Mouse (Mus musculus) heart, adult 18-20 months (tissue): ENCODE measurements around the gene Tln1. TPM values are rescaled to one million over a fixed set of nuclear protein-coding genes. Genes with fewer than 3 reads are reported as not detected.
A peak's percentile ranks its signal among the peaks of the same experiment; 100 is the strongest.

Experiments used
- DNase-seq, 2 experiments: peaks; one replicate each; pipeline ENCODE4 v3.0.0; 2021 to 2022; ENCODE audit warnings: mixed read lengths in 1 of 2
- total RNA-seq, 2 experiments: library from RNA; stranded (reverse); gene quantifications; 2 replicates each; pipeline ENCODE4 v1.2.3; 2021

The Tln1 gene
- total RNA-seq, 2 experiments from 2014 or later, result 98.2 to 111 TPM

DNA sequence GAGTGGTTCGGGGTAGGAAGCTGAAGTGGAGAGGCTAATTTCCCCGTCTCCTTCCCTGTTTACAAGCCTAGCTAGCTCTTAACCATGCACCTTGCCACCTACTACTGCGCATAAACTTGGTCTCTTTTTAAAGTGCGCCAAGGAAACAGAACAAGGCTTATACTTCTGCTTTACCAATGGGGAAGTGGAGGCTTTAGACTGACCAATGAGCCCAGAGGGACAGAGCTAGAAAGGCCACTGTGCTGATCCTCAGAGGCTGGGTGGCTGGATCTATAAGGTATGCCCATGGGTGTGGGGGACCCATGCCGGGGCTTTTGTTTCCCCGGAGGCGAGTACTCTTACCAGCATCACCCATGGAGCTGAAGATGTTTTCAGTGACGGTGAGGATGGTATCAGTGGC lies 15.3 kb downstream of the Tln1 start:
- no peak for DNase-seq

- peak in 1 of 2 experiments; percentile 42 for DNase-seq
These were observed 16.0 kb downstream of the Tln1 start for GRCm38 (mm10) chr4:43546375-43547047.

DNA sequence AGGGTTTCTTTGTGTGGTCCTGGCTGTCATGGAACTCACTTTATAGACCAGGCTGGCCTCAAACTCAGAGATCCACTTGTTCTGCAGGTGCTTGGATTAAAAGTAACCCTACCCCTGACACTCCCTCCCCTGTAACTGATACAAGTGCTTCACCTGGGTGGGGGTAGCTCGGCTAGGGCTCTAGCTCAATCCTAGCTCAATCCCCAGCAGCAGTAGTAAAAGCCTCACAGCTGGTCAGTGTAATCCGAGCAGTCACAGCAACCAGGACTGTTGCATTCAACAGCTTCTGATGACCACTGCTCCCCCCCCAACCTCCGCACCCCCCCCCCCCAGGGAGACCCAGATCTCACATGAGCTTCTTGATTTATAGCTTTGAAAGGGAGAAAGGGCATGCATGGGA lies 20.4 kb downstream of the Tln1 start:
- no peak for DNase-seq

DNA sequence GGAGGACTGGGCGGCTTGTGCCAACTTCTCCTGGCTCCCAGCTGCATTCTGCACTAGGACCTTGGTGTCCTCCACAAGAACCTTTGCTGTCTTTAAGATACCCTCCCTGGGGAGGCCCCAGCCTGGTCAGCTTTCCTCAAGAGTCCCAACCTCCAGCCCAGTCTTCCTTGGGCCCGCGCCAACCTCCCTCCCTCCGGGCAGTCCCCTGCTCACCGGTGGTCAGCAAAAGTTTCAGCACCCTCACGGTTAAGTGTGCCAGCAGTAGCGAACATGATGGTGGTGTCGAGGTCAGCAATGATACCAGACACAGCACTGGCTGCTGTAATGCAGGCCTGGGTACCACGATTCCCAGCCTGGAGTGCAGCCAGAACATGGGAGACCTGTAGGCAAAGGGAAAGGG lies 26.5 kb downstream of the Tln1 start:
- DNase-seq, result no peak

DNA sequence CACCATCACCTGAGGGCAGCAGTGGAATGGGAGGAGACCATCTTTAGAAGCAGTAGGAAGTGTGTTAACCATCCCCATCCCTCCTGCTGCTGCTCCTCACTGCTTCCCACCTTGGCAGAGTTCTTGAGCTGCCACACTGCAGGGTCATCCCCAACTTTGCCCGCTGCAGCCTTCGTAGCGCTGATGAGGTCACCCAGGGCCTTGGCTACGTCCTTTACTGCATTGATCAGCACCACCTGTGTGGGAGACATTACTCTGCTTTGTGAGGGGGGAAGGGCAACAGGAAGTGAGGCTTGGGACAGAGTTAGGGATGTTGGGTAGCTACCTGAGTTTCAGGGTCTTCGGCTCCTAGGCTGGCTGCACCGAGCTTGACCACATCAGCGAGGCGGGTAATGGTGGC lies 26.9 kb downstream of the Tln1 start:
- DNase-seq, result no peak

DNA sequence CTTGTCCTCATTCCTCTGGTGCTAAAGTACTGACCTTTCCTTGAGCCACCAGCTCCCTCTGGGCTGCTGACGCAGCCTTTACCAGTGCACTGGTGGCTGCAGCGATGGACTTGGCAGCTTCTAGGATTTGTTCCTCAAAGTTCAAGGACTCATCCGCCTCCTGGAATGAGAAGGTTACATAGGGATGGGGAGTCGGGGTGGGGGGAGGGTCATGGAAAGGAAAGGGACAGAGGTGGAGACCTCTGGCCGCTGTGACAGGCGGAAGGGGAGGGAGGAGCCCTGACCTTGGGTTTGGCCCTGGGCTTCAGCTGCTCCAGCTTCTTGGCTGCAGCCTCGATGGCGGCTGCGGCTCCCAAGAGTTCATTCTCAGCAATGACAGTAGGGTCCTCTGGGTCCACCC lies 29.2 kb downstream of the Tln1 start:
- DNase-seq, result no peak

- DNase-seq, result peak; percentile 71 to 87
These were observed 31.9 kb downstream of the Tln1 start for GRCm38 (mm10) chr4:43530581-43530980.

- peak in 1 of 2 experiments; percentile 30 for DNase-seq
These were observed 32.4 kb downstream of the Tln1 start for GRCm38 (mm10) chr4:43530081-43530501.

DNA sequence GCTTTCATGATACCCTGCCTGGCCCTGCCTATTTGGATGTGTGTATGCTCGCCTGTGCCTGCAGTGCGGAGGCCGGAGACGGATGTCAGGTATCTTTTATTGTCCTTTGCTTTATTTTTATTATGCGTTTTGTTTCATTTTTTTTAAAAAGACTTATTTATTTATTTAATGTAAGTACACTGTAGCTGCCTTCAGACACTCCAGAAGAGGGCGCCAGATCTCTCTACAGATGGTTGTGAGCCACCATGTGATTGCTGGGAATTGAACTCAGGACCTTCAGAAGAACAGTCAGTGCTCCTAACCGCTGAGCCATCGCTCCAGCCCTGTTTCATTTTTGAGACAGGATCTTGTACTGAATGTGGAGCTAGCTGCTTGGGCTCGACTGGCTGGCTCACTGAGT lies 34.0 kb downstream of the Tln1 start:
- DNase-seq, result no peak

DNA sequence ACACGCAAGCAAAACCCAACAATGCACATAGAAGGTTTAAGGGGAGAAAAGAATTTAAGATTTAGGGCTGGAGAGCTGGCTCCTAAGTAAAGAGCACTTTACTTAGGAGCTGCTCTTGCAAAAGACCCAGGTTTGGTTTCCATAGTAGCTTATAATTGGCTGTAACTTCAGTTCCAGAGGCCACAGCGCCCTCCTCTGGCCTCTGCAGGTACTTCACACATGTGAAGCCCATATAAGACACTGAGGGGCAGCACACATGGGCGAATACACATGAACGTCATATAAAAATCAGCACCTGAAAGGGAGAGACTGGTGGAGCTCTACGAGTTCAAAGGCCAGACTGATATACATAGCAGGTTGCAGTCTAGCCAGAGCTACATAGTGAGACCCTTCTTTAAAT lies 34.6 kb downstream of the Tln1 start:
- no peak for DNase-seq

DNA sequence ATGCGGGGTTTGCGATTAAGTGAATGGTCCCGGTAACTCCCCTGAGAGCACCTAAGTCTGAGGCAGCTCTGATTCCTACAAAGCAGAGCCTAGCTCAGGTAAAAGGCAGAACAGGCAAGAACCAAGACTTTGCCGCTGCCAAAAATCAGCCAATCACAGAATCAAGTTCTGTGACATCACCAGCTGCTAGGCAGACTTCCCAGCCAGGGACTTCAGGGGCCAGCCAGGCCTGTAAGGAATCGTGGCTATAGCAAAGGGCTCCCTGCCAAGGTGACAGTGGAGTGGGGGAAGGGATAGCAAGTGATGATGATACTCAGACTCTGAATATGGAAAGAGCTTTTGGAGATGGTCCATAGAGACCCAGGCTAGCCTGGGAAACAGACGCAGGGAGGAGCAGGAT lies 42.5 kb downstream of the Tln1 start:
- DNase-seq, result peak; percentile 88 to 98

- DNase-seq, result no peak
These were observed 42.9 kb downstream of the Tln1 start for GRCm38 (mm10) chr4:43519551-43519950.

GRCm38 (mm10) chr4:43515764-43516708 lies 46.5 kb downstream of the Tln1 start:
- DNase-seq, result no peak

GRCm38 (mm10) chr4:43513791-43514190 lies 48.7 kb downstream of the Tln1 start:
- DNase-seq, result no peak

- DNase-seq, result no peak
These were observed 49.2 kb downstream of the Tln1 start for GRCm38 (mm10) chr4:43513300-43513699.

GRCm38 (mm10) chr4:43512653-43513052 lies 49.8 kb downstream of the Tln1 start:
- no peak for DNase-seq

DNA sequence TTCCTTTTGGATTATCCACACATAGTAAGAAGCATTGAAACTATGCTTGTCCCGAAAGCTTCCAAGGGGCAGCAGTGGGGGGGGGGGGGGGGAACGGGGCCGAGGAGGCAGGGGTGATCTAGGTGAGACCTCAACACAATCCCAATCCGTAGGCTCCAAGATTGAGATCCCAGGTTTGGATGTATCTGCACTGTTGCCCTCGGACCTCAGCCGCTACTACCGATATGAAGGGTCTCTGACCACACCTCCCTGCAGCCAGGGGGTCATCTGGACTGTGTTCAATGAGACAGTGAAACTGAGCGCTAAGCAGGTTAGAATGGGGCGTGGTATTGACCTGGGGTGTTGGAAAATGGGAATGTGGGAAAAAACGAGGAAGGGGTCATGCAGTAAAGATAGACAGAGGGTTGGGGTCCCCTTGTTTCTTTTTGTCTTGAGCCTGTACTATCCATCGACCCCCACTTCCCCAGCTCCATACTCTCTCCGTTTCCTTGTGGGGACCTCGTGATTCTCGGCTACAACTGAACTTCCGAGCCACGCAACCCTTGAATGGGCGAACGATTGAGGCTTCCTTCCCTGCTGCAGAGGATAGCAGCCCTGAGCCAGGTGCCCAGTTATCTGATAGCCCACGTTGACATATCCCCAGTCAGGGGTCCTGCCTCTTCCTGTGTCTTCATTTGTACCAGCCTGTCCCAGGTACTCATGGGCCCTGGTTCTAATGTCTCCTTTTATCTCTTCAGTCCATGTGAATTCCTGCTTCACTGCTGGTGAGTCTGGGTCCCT lies 50.6 kb downstream of the Tln1 start:
- no peak for DNase-seq

DNA sequence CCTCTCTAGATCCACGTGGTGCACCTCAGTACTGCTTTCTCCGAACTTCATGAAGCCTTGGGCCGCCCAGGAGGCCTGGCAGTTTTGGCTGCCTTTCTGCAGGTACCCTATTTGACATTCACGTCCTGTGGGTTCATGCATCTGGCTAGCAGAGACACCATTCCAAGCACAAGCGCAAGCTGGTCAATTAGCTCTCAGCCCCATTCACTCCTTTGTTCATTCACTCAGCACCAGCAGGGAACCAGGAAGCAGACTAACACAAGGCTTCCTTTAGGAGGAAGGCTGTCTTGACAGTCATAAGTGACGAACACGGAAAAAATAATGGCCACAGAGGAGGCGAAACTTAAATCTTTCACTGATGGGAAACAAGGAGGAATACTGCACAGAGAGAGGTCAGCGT lies 53.4 kb downstream of the Tln1 start:
- DNase-seq, result no peak

- DNase-seq, result peak; percentile 60
These were observed 53.9 kb downstream of the Tln1 start for GRCm38 (mm10) chr4:43508666-43508997.

- DNase-seq, result no peak
These were observed 54.4 kb downstream of the Tln1 start for GRCm38 (mm10) chr4:43507938-43508665.

- DNase-seq, result peak in 1 of 2 experiments; percentile 40
These were observed 55.8 kb downstream of the Tln1 start, which contains the start of gene Car9 for GRCm38 (mm10) chr4:43506536-43507185. Gene Car9, plus strand, starts transcription at chr4:43506966.
